Mouse (Mus musculus): ENCODE measurements around the gene Cc2d1a.

The Cc2d1a gene

GRCm38 (mm10) chr8:84104697-84105609, 42.8 kb downstream of the Cc2d1a start, which contains the start of gene Dcaf15:
Gene Dcaf15, minus strand, starts transcription at chr8:84104768.
- DNase-seq (ENCODE audit: extremely low spot score): peak; percentile 97

GRCm38 (mm10) chr8:84104221-84104620, 43.5 kb downstream of the Cc2d1a start:
- DNase-seq (ENCODE audit: extremely low spot score): peak; percentile 88

GRCm38 (mm10) chr8:84103601-84104000, 44.1 kb downstream of the Cc2d1a start:
- no peak for DNase-seq (ENCODE audit: extremely low spot score)

- DNase-seq (ENCODE audit: extremely low spot score): no peak
Observed at GRCm38 (mm10) chr8:84101476-84102270, 46.1 kb downstream of the Cc2d1a start.

GRCm38 (mm10) chr8:84098376-84098775, 49.4 kb downstream of the Cc2d1a start:
- no peak for DNase-seq (ENCODE audit: extremely low spot score)

GRCm38 (mm10) chr8:84096061-84096460, 51.7 kb downstream of the Cc2d1a start:
- no peak for DNase-seq (ENCODE audit: extremely low spot score)

- no peak for DNase-seq (ENCODE audit: extremely low spot score)
Observed at GRCm38 (mm10) chr8:84090585-84090984, 57.2 kb downstream of the Cc2d1a start.

GRCm38 (mm10) chr8:84089277-84089676, 58.5 kb downstream of the Cc2d1a start:
- no peak for DNase-seq (ENCODE audit: extremely low spot score)

- no peak for DNase-seq (ENCODE audit: extremely low spot score)
Observed at GRCm38 (mm10) chr8:84087821-84088220, 59.9 kb downstream of the Cc2d1a start.

GRCm38 (mm10) chr8:84087156-84087555, 60.6 kb downstream of the Cc2d1a start:
- no peak for DNase-seq (ENCODE audit: extremely low spot score)

- DNase-seq (ENCODE audit: extremely low spot score): no peak
Observed at GRCm38 (mm10) chr8:84084341-84085115, 63.2 kb downstream of the Cc2d1a start.

- peak; percentile 73 for DNase-seq (ENCODE audit: extremely low spot score)
Observed at GRCm38 (mm10) chr8:84083829-84084241, 63.9 kb downstream of the Cc2d1a start.

Data from embryo, embryonic 9.5 days (tissue).